Mouse (Mus musculus) MEL (cell line): Measurements from ENCODE around the gene Btbd19. TPM values are rescaled to one million over a fixed set of nuclear protein-coding genes. Genes with fewer than 3 reads are reported as not detected.

Experiments used
- DNase-seq: peaks from one replicate; pipeline ENCODE4 v3.0.0; 2011; ENCODE audit warnings: low read depth, low spot score
- H3K27ac ChIP-seq: 2 replicates; pipeline ENCODE4 v1.5.1; 2012; ENCODE audit warnings: low read depth, mild to moderate bottlenecking, control low read depth, low read length, moderate library complexity; ENCODE audit not compliant: control insufficient read depth
- H3K27me3 ChIP-seq, 2 experiments: fragments of 150-350 bp in 1 of 2; sonication (generic) in 1 of 2; 2 replicates each; pipeline ENCODE4 v1.6.1; 2012; ENCODE audit warnings: low read length in 2 of 2, mild to moderate bottlenecking in 2 of 2, improper control_type of control experiment in 1 of 2, moderate library complexity in 1 of 2; ENCODE audit not compliant: insufficient read depth in 2 of 2, control insufficient read depth in 1 of 2
- H3K36me3 ChIP-seq, 2 experiments: 2 replicates each; pipeline ENCODE4 v1.6.1; 2012 to 2014; ENCODE audit warnings: low read length in 2 of 2, improper control_type of control experiment in 1 of 2, inconsistent platforms in 1 of 2, mild to moderate bottlenecking in 1 of 2; ENCODE audit not compliant: insufficient read depth in 2 of 2, control insufficient read depth in 1 of 2
- H3K4me1 ChIP-seq, 2 experiments: fragments of 150-350 bp in 1 of 2; sonication (generic) in 1 of 2; 2 replicates each; pipeline ENCODE4 v1.6.1; 2012; ENCODE audit warnings: low read length in 2 of 2, improper control_type of control experiment in 1 of 2, mild to moderate bottlenecking in 1 of 2; ENCODE audit not compliant: insufficient read depth in 2 of 2, control insufficient read depth in 1 of 2
- H3K4me3 ChIP-seq, 2 experiments: fragments of 150-350 bp in 1 of 2; sonication (generic) in 1 of 2; 2 replicates each; pipeline ENCODE4 v1.5.1; 2012; ENCODE audit warnings: low read depth in 2 of 2, low read length in 2 of 2, mild to moderate bottlenecking in 2 of 2, moderate library complexity in 2 of 2, control low read depth in 1 of 2, improper control_type of control experiment in 1 of 2; ENCODE audit not compliant: control insufficient read depth in 1 of 2, insufficient read depth in 1 of 2
- H3K79me2 ChIP-seq: 2 replicates; pipeline ENCODE4 v1.6.1; 2012; ENCODE audit warnings: mild to moderate bottlenecking, low read length, moderate library complexity; ENCODE audit not compliant: control insufficient read depth, poor library complexity, insufficient read depth
- H3K9ac ChIP-seq: 2 replicates; pipeline ENCODE4 v1.6.1; 2012; ENCODE audit warnings: low read depth, mild to moderate bottlenecking, control low read depth, low read length, moderate library complexity; ENCODE audit not compliant: control insufficient read depth, poor library complexity, severe bottlenecking
- H3K9me3 ChIP-seq: fragments of 150-350 bp; sonication (generic); replicated peaks from 2 replicates; pipeline ENCODE4 v1.6.1; 2012; ENCODE audit warnings: mild to moderate bottlenecking, low read length, improper control_type of control experiment, moderate library complexity; ENCODE audit not compliant: insufficient read depth
- CHD1 ChIP-seq: IDR thresholded peaks from 2 replicates; pipeline ENCODE4 v1.6.1; 2012; ENCODE audit warnings: low read depth, mild to moderate bottlenecking, inconsistent platforms, low read length, improper control_type of control experiment
- CHD2 ChIP-seq: IDR thresholded peaks from 2 replicates; pipeline ENCODE4 v1.6.1; 2011; ENCODE audit warnings: low read length, improper control_type of control experiment
- E2F4 ChIP-seq: IDR thresholded peaks from 2 replicates; pipeline ENCODE4 v1.6.1; 2011; ENCODE audit warnings: low read depth, low read length, improper control_type of control experiment, borderline replicate concordance
- EP300 ChIP-seq, 2 experiments: IDR thresholded peaks; 2 replicates each; pipeline ENCODE4 v1.6.1; 2011; ENCODE audit warnings: improper control_type of control experiment in 2 of 2, low read length in 2 of 2, low read depth in 1 of 2, mild to moderate bottlenecking in 1 of 2
- ETS1 ChIP-seq: IDR thresholded peaks from 2 replicates; pipeline ENCODE4 v1.6.1; 2012; ENCODE audit warnings: low read depth, mild to moderate bottlenecking, inconsistent platforms, low read length, improper control_type of control experiment, moderate library complexity
- GABPA ChIP-seq: IDR thresholded peaks from 2 replicates; pipeline ENCODE4 v1.6.1; 2012; ENCODE audit warnings: low read depth, mild to moderate bottlenecking, inconsistent platforms, low read length, improper control_type of control experiment, moderate library complexity
- GATA1 ChIP-seq: IDR thresholded peaks from 2 replicates; pipeline ENCODE4 v1.6.1; 2011; ENCODE audit warnings: low read depth, low read length, improper control_type of control experiment
- JUND ChIP-seq: IDR thresholded peaks from 2 replicates; pipeline ENCODE4 v1.6.1; 2011; ENCODE audit warnings: low read depth, mild to moderate bottlenecking, improper control_type of control experiment, low read length
- KAT2A ChIP-seq: conservative IDR thresholded peaks from 2 replicates; pipeline ENCODE4 v1.6.1; 2012; ENCODE audit warnings: low read depth, low read length, improper control_type of control experiment, inconsistent platforms
- MAFK ChIP-seq: IDR thresholded peaks from 2 replicates; pipeline ENCODE4 v1.6.1; 2011; ENCODE audit warnings: low read depth, mild to moderate bottlenecking, low read length, improper control_type of control experiment, borderline replicate concordance
- MEF2A ChIP-seq: IDR thresholded peaks from 2 replicates; pipeline ENCODE4 v1.6.1; 2014; ENCODE audit warnings: low read depth, mild to moderate bottlenecking, inconsistent platforms, low read length, improper control_type of control experiment; ENCODE audit not compliant: poor library complexity, insufficient replicate concordance, severe bottlenecking; ENCODE audit errors: extremely low read depth
- MXI1 ChIP-seq: IDR thresholded peaks from 2 replicates; pipeline ENCODE4 v1.6.1; 2011; ENCODE audit warnings: mild to moderate bottlenecking, low read depth, low read length, improper control_type of control experiment
- RAD21 ChIP-seq: IDR thresholded peaks from 2 replicates; pipeline ENCODE4 v1.6.1; 2011; ENCODE audit warnings: mild to moderate bottlenecking, low read depth, low read length, improper control_type of control experiment
- SIN3A ChIP-seq: IDR thresholded peaks from 2 replicates; pipeline ENCODE4 v1.6.1; 2012; ENCODE audit warnings: low read length, improper control_type of control experiment, inconsistent platforms
- TCF12 ChIP-seq: IDR thresholded peaks from 2 replicates; pipeline ENCODE4 v1.6.1; 2014; ENCODE audit warnings: low read depth, mild to moderate bottlenecking, inconsistent platforms, low read length, improper control_type of control experiment, moderate library complexity
- UBTF ChIP-seq: IDR thresholded peaks from 2 replicates; pipeline ENCODE4 v1.6.1; 2012; ENCODE audit warnings: low read depth, mild to moderate bottlenecking, inconsistent platforms, low read length, improper control_type of control experiment, moderate library complexity, borderline replicate concordance; ENCODE audit not compliant: insufficient read depth
- USF2 ChIP-seq, 2 experiments: IDR thresholded peaks; 2 replicates each; pipeline ENCODE4 v1.6.1; 2011 to 2012; ENCODE audit warnings: improper control_type of control experiment in 2 of 2, low read length in 2 of 2, borderline replicate concordance in 1 of 2, inconsistent platforms in 1 of 2, low read depth in 1 of 2, mild to moderate bottlenecking in 1 of 2; ENCODE audit not compliant: insufficient read depth in 1 of 2
- ZC3H11A ChIP-seq: IDR thresholded peaks from 2 replicates; pipeline ENCODE4 v1.6.1; 2012; ENCODE audit warnings: low read depth, mild to moderate bottlenecking, inconsistent platforms, low read length, improper control_type of control experiment
- ZNF384 ChIP-seq: IDR thresholded peaks from 2 replicates; pipeline ENCODE4 v1.6.1; 2012; ENCODE audit warnings: low read depth, mild to moderate bottlenecking, inconsistent platforms, low read length, improper control_type of control experiment
- polyA plus RNA-seq, 2 experiments: library from polyadenylated mRNA; stranded (reverse) in 1 of 2; unstranded in 1 of 2; fragments of >175 nt in 1 of 2; fragments of >200 nt in 1 of 2; gene quantifications; 2 replicates each; pipeline versions ENCODE4 v1.2.1 to v1.2.4; 2012; ENCODE audit warnings: low replicate concordance in 2 of 2, low read depth in 1 of 2; ENCODE audit not compliant: insufficient read length in 2 of 2, insufficient read depth in 1 of 2, missing spikeins in 1 of 2
- total RNA-seq: library from RNA; depleted of rRNA; stranded (reverse); fragments of 300-350 nt; gene quantifications from 2 replicates; pipeline ENCODE4 v1.2.3, GENCODE M21; 2012

The Btbd19 gene
- total and polyA plus RNA-seq, 3 experiments: 13.6 to 22.6 TPM; not detected in 1

- Histone ChIP-seq H3K9me3 (no peaks in the 10 kb centered on the region), H3K27ac (no peak overlapping the region), H3K36me3 (peaks cover 0 to 5% of the 10 kb centered on the region in 2 experiments; a peak in 2 of 4 replicates), H3K9ac (no peak overlapping the region), H3K4me3 (no peak overlapping the region; a peak in 1 of 4 replicates), H3K79me2 (peaks cover 9% of the 10 kb centered on the region), H3K4me1 (peaks cover 9 to 25% of the 10 kb centered on the region in 2 experiments), H3K27me3 (no peaks in the 10 kb centered on the region)
- TF ChIP-seq UBTF (no peak), MAFK (no peak)
- no peak for DNase-seq
These were observed 6.6 kb upstream of the Btbd19 start for GRCm38 (mm10) chr4:117131890-117132793.

- TF ChIP-seq KAT2A: no peak
- TF ChIP-seq ZNF384: no peak
- no peak for TF ChIP-seq USF2 (IDR thresholded peaks at IDR 0.05; ENCODE audit: borderline replicate concordance in 1 of 2, insufficient read depth in 1 of 2, low read depth in 1 of 2, low read length in 2 of 2)
- TF ChIP-seq CHD2: no peak
- TF ChIP-seq GABPA: no peak
- no peak for TF ChIP-seq MEF2A
- no peak overlapping the region for H3K27ac ChIP-seq
- no peak overlapping the region for H3K4me3 ChIP-seq
- DNase-seq: no peak
- H3K9me3 ChIP-seq: no peaks in the 10 kb centered on the region
- no peak overlapping the region for H3K9ac ChIP-seq
- H3K27me3 ChIP-seq: no peaks in the 10 kb centered on the region
- peaks cover 5 to 29% of the 10 kb centered on the region in 2 experiments for H3K4me1 ChIP-seq
- H3K79me2 ChIP-seq: peaks cover 9% of the 10 kb centered on the region
- peaks cover 0 to 9% of the 10 kb centered on the region in 2 experiments; a peak in 2 of 4 replicates for H3K36me3 ChIP-seq
These were observed 5.7 kb upstream of the Btbd19 start for GRCm38 (mm10) chr4:117131198-117131597.

GRCm38 (mm10) chr4:117130790-117131189, 5.3 kb upstream of the Btbd19 start:
- DNase-seq: no peak
- H3K36me3 ChIP-seq: peaks cover 0 to 10% of the 10 kb centered on the region in 2 experiments; a peak in 2 of 4 replicates
- H3K4me3 ChIP-seq: no peak overlapping the region
- H3K9ac ChIP-seq: no peak overlapping the region
- H3K4me1 ChIP-seq: peaks cover 5 to 27% of the 10 kb centered on the region in 2 experiments
- H3K79me2 ChIP-seq: peaks cover 9% of the 10 kb centered on the region
- H3K9me3 ChIP-seq: no peaks in the 10 kb centered on the region
- TF ChIP-seq UBTF (no peak), SIN3A (no peak), TCF12 (no peak), E2F4 (no peak), USF2 (IDR thresholded peaks at IDR 0.05; ENCODE audit: borderline replicate concordance in 1 of 2, insufficient read depth in 1 of 2, low read depth in 1 of 2, low read length in 2 of 2) (no peak), ZC3H11A (no peak), ETS1 (no peak), GATA1 (no peak), MXI1 (no peak), ZNF384 (no peak), CHD1 (no peak), JUND (no peak), EP300 (IDR thresholded peaks at IDR 0.05; ENCODE audit: low read depth in 1 of 2, low read length in 2 of 2) (no peak), GABPA (no peak), RAD21 (no peak)
- no peak overlapping the region for H3K27ac ChIP-seq
- no peaks in the 10 kb centered on the region for H3K27me3 ChIP-seq
